Mouse (Mus musculus) kidney, adult 2 months (tissue): ENCODE data around the gene Adad2. TPM values are rescaled to one million over a fixed set of nuclear protein-coding genes. Genes with fewer than 3 reads are reported as not detected.
A peak's percentile ranks its signal among the peaks of the same experiment; 100 is the strongest.

ENCODE experiments used
- DNase-seq: peaks from one replicate; pipeline ENCODE4 v3.0.0; 2021
- H3K27ac ChIP-seq: fragments of 200-500 bp; 2 replicates; pipeline ENCODE4 v1.5.1; 2012; ENCODE audit warnings: low read depth, low read length, control low read depth, inconsistent platforms; ENCODE audit not compliant: insufficient read depth
- H3K27me3 ChIP-seq: fragments of 200-500 bp; replicated peaks from 2 replicates; pipeline ENCODE4 v1.6.1; 2012; ENCODE audit warnings: mild to moderate bottlenecking, moderate library complexity, low read length, inconsistent platforms; ENCODE audit not compliant: control insufficient read depth, insufficient read depth
- H3K36me3 ChIP-seq: fragments of 200-500 bp; 2 replicates; pipeline ENCODE4 v1.6.1; 2012; ENCODE audit warnings: mild to moderate bottlenecking, moderate library complexity, low read length, inconsistent platforms; ENCODE audit not compliant: control insufficient read depth, insufficient read depth
- H3K4me1 ChIP-seq: fragments of 200-500 bp; 2 replicates; pipeline ENCODE4 v1.6.1; 2011; ENCODE audit warnings: low read length; ENCODE audit not compliant: control insufficient read depth, insufficient read depth
- H3K4me3 ChIP-seq: fragments of 200-500 bp; 2 replicates; pipeline ENCODE4 v1.5.1; 2011; ENCODE audit warnings: mild to moderate bottlenecking, low read depth, low read length, control low read depth; ENCODE audit not compliant: insufficient read depth
- CTCF ChIP-seq: fragments of 200-500 bp; conservative IDR thresholded peaks from 2 replicates; pipeline ENCODE4 v1.5.1; 2011; ENCODE audit warnings: low read depth, mild to moderate bottlenecking, control low read depth, low read length, moderate library complexity, mixed read lengths; ENCODE audit not compliant: insufficient read depth, insufficient read length
- POLR2A ChIP-seq: fragments of 200-500 bp; IDR thresholded peaks from one replicate; pipeline ENCODE4 v1.6.1; 2011; ENCODE audit warnings: low read depth, low read length, control low read depth
- WGBS: fragments of 180-500 bp; shearing (Covaris S2); methylation state at CpG from one replicate; pipeline ENCODE4 v1.1.7; 2018; 5-methylcytosine and 5-hydroxymethylcytosine counted together
- polyA plus RNA-seq: library from polyadenylated mRNA; depleted of rRNA; stranded (reverse); fragments of >200 nt; gene quantifications from 2 replicates; pipeline ENCODE4 v1.2.3, GENCODE M21; 2012

Adad2 gene
- polyA plus RNA-seq, 1 experiment = not detected

- no peaks in the 10 kb centered on the region; the same call in 1 of the 2 replicates for H3K4me1 ChIP-seq
- TF ChIP-seq POLR2A (no peak), CTCF (no peak)
- no peak overlapping the region for H3K4me3 ChIP-seq
- H3K27ac ChIP-seq = no peak overlapping the region
- no peaks in the 10 kb centered on the region for H3K36me3 ChIP-seq
- DNase-seq = no peak
- WGBS = 89% methylated on average over 6 of the region's 6 CpGs
- H3K27me3 ChIP-seq = no peaks in the 10 kb centered on the region
These were observed 25.7 kb downstream of the Adad2 start for GRCm38 (mm10) chr8:119638261-119638660.

GRCm38 (mm10) chr8:119639798-119640197, 27.3 kb downstream of the Adad2 start:
- H3K27me3 ChIP-seq = no peaks in the 10 kb centered on the region
- TF ChIP-seq CTCF (no peak), POLR2A (no peak)
- H3K36me3 ChIP-seq = no peaks in the 10 kb centered on the region
- peak; percentile 43 for DNase-seq
- no peak overlapping the region; the same call in 1 of the 2 replicates for H3K27ac ChIP-seq
- H3K4me3 ChIP-seq = no peak overlapping the region
- no peaks in the 10 kb centered on the region; the same call in 1 of the 2 replicates for H3K4me1 ChIP-seq
- WGBS = 34% methylated on average over 7 of the region's 7 CpGs

GRCm38 (mm10) chr8:119641058-119641457, 28.5 kb downstream of the Adad2 start:
- no peaks in the 10 kb centered on the region for H3K4me1 ChIP-seq
- 66% methylated on average over 5 of the region's 5 CpGs for WGBS
- H3K27ac ChIP-seq = no peak overlapping the region
- no peak for DNase-seq
- H3K4me3 ChIP-seq = no peak overlapping the region
- no peaks in the 10 kb centered on the region for H3K36me3 ChIP-seq
- TF ChIP-seq CTCF (no peak), POLR2A (no peak)
- no peaks in the 10 kb centered on the region for H3K27me3 ChIP-seq

GRCm38 (mm10) chr8:119642960-119643359, 30.4 kb downstream of the Adad2 start:
- no peaks in the 10 kb centered on the region for H3K36me3 ChIP-seq
- WGBS = 92% methylated on average over 1 of the region's 1 CpGs
- no peak for TF ChIP-seq POLR2A
- TF ChIP-seq CTCF = no peak

GRCm38 (mm10) chr8:119644429-119644960, 31.9 kb downstream of the Adad2 start:
- H3K4me3 ChIP-seq = no peak overlapping the region
- TF ChIP-seq POLR2A (no peak), CTCF (no peak)
- no peak overlapping the region for H3K27ac ChIP-seq
- H3K27me3 ChIP-seq = no peaks in the 10 kb centered on the region
- no peaks in the 10 kb centered on the region for H3K4me1 ChIP-seq
- DNase-seq = no peak
- WGBS = 53% methylated on average over 17 of the region's 17 CpGs
- no peaks in the 10 kb centered on the region for H3K36me3 ChIP-seq

More at GRCm38 (mm10) chr8:119642960-119643359, 30.4 kb downstream of the Adad2 start:
- no peak overlapping the region for H3K27ac ChIP-seq
- H3K4me3 ChIP-seq = no peak overlapping the region
- no peaks in the 10 kb centered on the region for H3K4me1 ChIP-seq
- no peaks in the 10 kb centered on the region for H3K27me3 ChIP-seq
- DNase-seq = no peak

GRCm38 (mm10) chr8:119644981-119645597, 32.5 kb downstream of the Adad2 start:
- H3K27me3 ChIP-seq = no peaks in the 10 kb centered on the region
- H3K27ac ChIP-seq = no peak overlapping the region
- H3K36me3 ChIP-seq = no peaks in the 10 kb centered on the region
- TF ChIP-seq CTCF = no peak
- no peak for TF ChIP-seq POLR2A
- no peaks in the 10 kb centered on the region for H3K4me1 ChIP-seq
- H3K4me3 ChIP-seq = no peak overlapping the region
- WGBS = 56% methylated on average over 18 of the region's 18 CpGs
- DNase-seq = no peak

GRCm38 (mm10) chr8:119646197-119646596, 33.6 kb downstream of the Adad2 start:
- no peaks in the 10 kb centered on the region for H3K36me3 ChIP-seq
- TF ChIP-seq CTCF (0 out of 2 replicates have a peak, but pooled peaks have one; percentile 21), POLR2A (no peak)
- DNase-seq = no peak
- no peaks in the 10 kb centered on the region for H3K27me3 ChIP-seq
- 82% methylated on average over 3 of the region's 3 CpGs for WGBS
- H3K4me1 ChIP-seq = no peaks in the 10 kb centered on the region
- no peak overlapping the region for H3K27ac ChIP-seq
- H3K4me3 ChIP-seq = no peak overlapping the region

GRCm38 (mm10) chr8:119646846-119647245, 34.3 kb downstream of the Adad2 start:
- WGBS = 84% methylated on average over 7 of the region's 7 CpGs
- H3K4me1 ChIP-seq = no peaks in the 10 kb centered on the region
- H3K4me3 ChIP-seq = no peak overlapping the region
- no peaks in the 10 kb centered on the region for H3K27me3 ChIP-seq
- TF ChIP-seq POLR2A (no peak), CTCF (no peak)
- no peaks in the 10 kb centered on the region for H3K36me3 ChIP-seq
- DNase-seq = no peak
- no peak overlapping the region for H3K27ac ChIP-seq
